Mouse (Mus musculus): ENCODE measurements around the gene Kif21b. TPM values are rescaled to one million over a fixed set of nuclear protein-coding genes. Genes with fewer than 3 reads are reported as not detected.

The Kif21b gene
- polyA plus RNA-seq, 2 experiments = 1.2 to 1.8 TPM

DNA sequence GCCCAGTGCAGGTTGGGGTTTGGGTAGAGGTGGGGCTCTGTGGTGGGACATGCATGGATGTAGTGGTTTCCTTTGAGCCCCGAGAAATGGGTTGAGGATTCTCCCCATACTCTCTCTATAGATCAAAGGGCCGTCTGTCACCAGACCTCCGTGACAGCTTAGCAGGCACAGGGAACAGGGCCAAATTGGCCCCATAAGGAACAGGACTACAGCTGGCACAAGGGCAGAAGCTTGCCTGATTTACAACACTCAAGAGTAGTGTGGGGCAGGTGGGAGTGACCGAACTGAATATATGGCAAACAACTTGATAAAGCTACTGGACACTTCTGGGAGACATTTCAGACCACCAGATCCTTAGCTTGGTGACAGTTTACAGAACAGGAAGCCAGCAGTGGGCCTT lies 26.4 kb upstream of the Kif21b start:
- Histone ChIP-seq H3K27ac (no peak overlapping the region), H3K9ac (replicated peaks) (no peak overlapping the region), H3K4me2 (ENCODE audit: low read depth) (no peak overlapping the region), H3K9me3 (ENCODE audit: control insufficient read depth, low read length) (no peaks in the 10 kb centered on the region), H3K36me3 (replicated peaks; ENCODE audit: control insufficient read depth, insufficient read depth, low read depth) (no peaks in the 10 kb centered on the region), H3K4me3 (ENCODE audit: insufficient read depth in 1 of 2, low read depth in 2 of 2, low read length in 2 of 2) (no peak overlapping the region), H3K4me1 (replicated peaks; ENCODE audit: control insufficient read depth in 2 of 2, insufficient read depth in 2 of 2, low read length in 1 of 2) (peaks cover 13 to 29% of the 10 kb centered on the region in 2 experiments), H3K27me3 (ENCODE audit: control insufficient read depth, insufficient read depth, low read length) (no peaks in the 10 kb centered on the region; the same call in 1 of the 2 replicates)
- no peak for ATAC-seq (ENCODE audit: insufficient read depth)
- WGBS (ENCODE audit: insufficient replicate concordance) = 45% methylated on average over 4 of the region's 4 CpGs
- TF ChIP-seq CTCF (IDR thresholded peaks at IDR 0.05; ENCODE audit: low read depth) (no peak), EP300 (IDR thresholded peaks at IDR 0.05; ENCODE audit: low read depth) (no peak)
- DNase-seq (ENCODE audit: low read depth in 3 of 3, low spot score in 3 of 3) = no peak

DNA sequence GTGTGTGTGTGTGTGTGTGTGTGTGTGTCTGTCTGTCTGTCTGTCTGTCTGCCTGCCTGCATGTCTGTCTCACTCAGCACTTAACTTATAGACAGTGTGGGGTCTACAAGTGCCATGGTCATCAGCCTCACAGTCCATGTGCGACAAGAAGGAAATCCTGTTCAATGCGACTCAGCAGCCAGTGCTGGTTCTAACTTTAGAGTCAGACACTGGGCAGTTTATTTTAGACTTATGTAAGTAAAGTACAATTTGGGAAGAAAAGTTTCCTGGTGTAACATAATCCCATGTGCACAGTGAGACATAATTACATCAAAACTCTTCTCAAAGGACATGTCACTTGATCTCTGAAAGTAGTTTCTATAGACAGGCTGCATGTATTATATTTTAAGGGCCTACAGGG lies 21.7 kb upstream of the Kif21b start:
- ATAC-seq (ENCODE audit: insufficient read depth) (no peak), DNase-seq (ENCODE audit: low read depth in 3 of 3, low spot score in 3 of 3) (no peak)
- Histone ChIP-seq H3K4me3 (ENCODE audit: insufficient read depth in 1 of 2, low read depth in 2 of 2, low read length in 2 of 2) (no peak overlapping the region), H3K4me2 (ENCODE audit: low read depth) (no peak overlapping the region), H3K27ac (no peak overlapping the region), H3K36me3 (replicated peaks; ENCODE audit: control insufficient read depth, insufficient read depth, low read depth) (no peaks in the 10 kb centered on the region), H3K4me1 (replicated peaks; ENCODE audit: control insufficient read depth in 2 of 2, insufficient read depth in 2 of 2, low read length in 1 of 2) (no peaks in the 10 kb centered on the region), H3K9ac (replicated peaks) (no peak overlapping the region), H3K9me3 (ENCODE audit: control insufficient read depth, low read length) (no peaks in the 10 kb centered on the region), H3K27me3 (ENCODE audit: control insufficient read depth, insufficient read depth, low read length) (no peaks in the 10 kb centered on the region; the same call in 1 of the 2 replicates)
- no peak for TF ChIP-seq EP300 (IDR thresholded peaks at IDR 0.05; ENCODE audit: low read depth)
- TF ChIP-seq CTCF (IDR thresholded peaks at IDR 0.05; ENCODE audit: low read depth) = no peak
- WGBS (ENCODE audit: insufficient replicate concordance) = 44% methylated on average over 2 of the region's 2 CpGs

DNA sequence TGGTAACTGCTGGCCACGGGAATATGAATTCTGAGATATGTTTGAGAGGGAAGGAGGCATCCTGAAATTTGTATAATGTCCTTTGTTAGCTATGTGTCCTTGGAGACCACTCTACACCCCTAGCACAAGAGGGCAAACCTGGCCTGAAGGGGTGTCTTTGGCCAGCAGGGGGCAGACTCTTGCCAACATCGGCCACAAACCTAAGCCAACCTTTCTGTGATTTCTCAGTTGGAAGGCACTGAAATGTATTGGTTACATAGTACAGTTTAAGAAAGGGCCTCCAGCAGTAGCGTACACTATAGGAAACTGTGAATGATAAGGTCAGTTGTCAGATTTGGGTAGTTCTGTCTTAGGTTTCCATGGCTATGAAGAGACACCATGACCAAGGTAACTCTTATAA lies 15.0 kb upstream of the Kif21b start:
- no peaks in the 10 kb centered on the region for H3K9me3 ChIP-seq (ENCODE audit: control insufficient read depth, low read length)
- no peaks in the 10 kb centered on the region for H3K27me3 ChIP-seq (ENCODE audit: control insufficient read depth, insufficient read depth, low read length)
- no peaks in the 10 kb centered on the region for H3K36me3 ChIP-seq (replicated peaks; ENCODE audit: control insufficient read depth, insufficient read depth, low read depth)
- no peak overlapping the region for H3K4me3 ChIP-seq (ENCODE audit: insufficient read depth in 1 of 2, low read depth in 2 of 2, low read length in 2 of 2)
- no peak overlapping the region for H3K27ac ChIP-seq
- no peak for DNase-seq (ENCODE audit: low read depth in 3 of 3, low spot score in 3 of 3)
- peaks cover 0 to 9% of the 10 kb centered on the region in 2 experiments; a peak in 3 of 4 replicates for H3K4me1 ChIP-seq (replicated peaks; ENCODE audit: control insufficient read depth in 2 of 2, insufficient read depth in 2 of 2, low read length in 1 of 2)
- ATAC-seq (ENCODE audit: insufficient read depth) = no peak
- H3K4me2 ChIP-seq (ENCODE audit: low read depth) = no peak overlapping the region
- 4% methylated on average over 3 of the region's 3 CpGs for WGBS (ENCODE audit: insufficient replicate concordance)
- TF ChIP-seq EP300 (IDR thresholded peaks at IDR 0.05; ENCODE audit: low read depth) = no peak
- peak; percentile 91 for TF ChIP-seq CTCF (IDR thresholded peaks at IDR 0.05; ENCODE audit: low read depth)
- H3K9ac ChIP-seq (replicated peaks) = no peak overlapping the region

DNA sequence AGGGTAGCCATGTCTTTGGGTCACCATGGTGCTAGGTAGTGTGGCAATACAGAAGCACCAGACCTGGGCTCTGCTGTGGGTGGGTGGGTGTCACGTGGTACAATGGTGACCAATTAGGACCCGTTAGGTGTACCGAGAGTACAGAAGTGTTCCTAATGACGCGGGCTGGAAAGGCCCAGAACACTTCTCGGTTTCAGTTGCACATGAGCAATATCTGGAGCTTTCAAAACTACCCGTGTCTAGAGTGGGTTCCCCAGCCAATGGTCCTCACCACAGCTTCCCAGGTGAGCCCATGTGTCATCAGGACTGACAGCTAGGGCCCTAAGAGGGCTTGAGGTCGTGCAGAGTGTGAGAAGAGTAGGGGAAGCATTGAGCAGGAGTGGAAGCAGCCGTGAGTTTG lies 14.1 kb upstream of the Kif21b start:
- peaks cover 0 to 9% of the 10 kb centered on the region in 2 experiments; a peak in 3 of 4 replicates for H3K4me1 ChIP-seq (replicated peaks; ENCODE audit: control insufficient read depth in 2 of 2, insufficient read depth in 2 of 2, low read length in 1 of 2)
- 62% methylated on average over 9 of the region's 9 CpGs for WGBS (ENCODE audit: insufficient replicate concordance)
- TF ChIP-seq CTCF (IDR thresholded peaks at IDR 0.05; ENCODE audit: low read depth) = no peak
- ATAC-seq (ENCODE audit: insufficient read depth) = no peak
- H3K36me3 ChIP-seq (replicated peaks; ENCODE audit: control insufficient read depth, insufficient read depth, low read depth) = no peaks in the 10 kb centered on the region
- H3K9ac ChIP-seq (replicated peaks) = no peak overlapping the region
- DNase-seq (ENCODE audit: low read depth in 3 of 3, low spot score in 3 of 3) = no peak
- H3K4me3 ChIP-seq (ENCODE audit: insufficient read depth in 1 of 2, low read depth in 2 of 2, low read length in 2 of 2) = no peak overlapping the region
- H3K9me3 ChIP-seq (ENCODE audit: control insufficient read depth, low read length) = no peaks in the 10 kb centered on the region
- H3K4me2 ChIP-seq (ENCODE audit: low read depth) = no peak overlapping the region
- H3K27me3 ChIP-seq (ENCODE audit: control insufficient read depth, insufficient read depth, low read length) = no peaks in the 10 kb centered on the region
- H3K27ac ChIP-seq = no peak overlapping the region

DNA sequence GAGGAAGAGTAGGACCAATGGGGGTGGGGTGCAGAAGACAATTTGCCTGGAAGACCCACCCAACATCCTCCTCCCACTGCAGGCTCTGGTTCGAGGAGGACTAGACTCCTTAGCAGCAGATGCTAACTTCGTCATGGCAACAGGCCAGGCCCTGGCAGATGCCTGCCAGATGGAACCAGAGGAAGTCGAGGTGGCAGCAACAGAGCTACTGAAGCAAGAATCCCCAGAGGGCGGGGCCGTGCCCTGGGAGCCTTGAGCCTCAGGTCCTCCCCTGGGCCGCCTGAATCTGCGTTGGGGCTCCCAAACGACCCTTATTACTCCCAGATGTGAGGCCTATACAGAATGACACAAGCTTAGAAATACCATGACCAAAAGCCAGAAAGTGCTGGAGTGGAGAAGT lies 12.3 kb upstream of the Kif21b start:
- ATAC-seq (ENCODE audit: insufficient read depth) (no peak), DNase-seq (ENCODE audit: low read depth in 3 of 3, low spot score in 3 of 3) (no peak)
- WGBS (ENCODE audit: insufficient replicate concordance) = 48% methylated on average over 8 of the region's 8 CpGs
- Histone ChIP-seq H3K4me2 (ENCODE audit: low read depth) (no peak overlapping the region), H3K27ac (no peak overlapping the region), H3K4me1 (replicated peaks; ENCODE audit: control insufficient read depth in 2 of 2, insufficient read depth in 2 of 2, low read length in 1 of 2) (peaks cover 0 to 9% of the 10 kb centered on the region in 2 experiments; a peak in 3 of 4 replicates), H3K27me3 (ENCODE audit: control insufficient read depth, insufficient read depth, low read length) (no peaks in the 10 kb centered on the region), H3K36me3 (replicated peaks; ENCODE audit: control insufficient read depth, insufficient read depth, low read depth) (no peaks in the 10 kb centered on the region), H3K9me3 (ENCODE audit: control insufficient read depth, low read length) (no peaks in the 10 kb centered on the region), H3K4me3 (ENCODE audit: insufficient read depth in 1 of 2, low read depth in 2 of 2, low read length in 2 of 2) (no peak overlapping the region), H3K9ac (replicated peaks) (no peak overlapping the region)
- TF ChIP-seq CTCF (IDR thresholded peaks at IDR 0.05; ENCODE audit: low read depth) (no peak), EP300 (IDR thresholded peaks at IDR 0.05; ENCODE audit: low read depth) (no peak)

Data from liver, embryonic 14.5 days (tissue).